Mouse (Mus musculus): ENCODE measurements at regions not wholly inside any gene's neighbourhood (a gene's known extent, or its start where the extent isn't known, plus 50 kb on each side); places are given as distances from the start of the nearest gene placed in this dataset.

GRCm38 (mm10) chr4:153310641-153311040 lies 172.0 kb downstream of the Ajap1 start:
- DNase-seq (ENCODE audit: low read depth, low spot score), result no peak
- H3K27me3 ChIP-seq (ENCODE audit: control insufficient read depth in 1 of 2, insufficient read depth in 2 of 2, low read length in 2 of 2), result no peaks in the 10 kb centered on the region
- H3K27ac ChIP-seq (ENCODE audit: control insufficient read depth, low read depth, low read length), result no peak overlapping the region
- no peaks in the 10 kb centered on the region for H3K36me3 ChIP-seq (ENCODE audit: control insufficient read depth in 1 of 2, insufficient read depth in 2 of 2, low read length in 2 of 2)
- no peak overlapping the region for H3K4me3 ChIP-seq (ENCODE audit: control insufficient read depth in 1 of 2, insufficient read depth in 1 of 2, low read depth in 2 of 2, low read length in 2 of 2)
- no peaks in the 10 kb centered on the region for H3K4me1 ChIP-seq (ENCODE audit: control insufficient read depth in 1 of 2, insufficient read depth in 2 of 2, low read length in 2 of 2)
- no peak overlapping the region for H3K9ac ChIP-seq (ENCODE audit: control insufficient read depth, low read depth, low read length, poor library complexity, severe bottlenecking)
- no peak for TF ChIP-seq TAL1 (IDR thresholded peaks at IDR 0.05; ENCODE audit: low read length)
- TF ChIP-seq USF1 (IDR thresholded peaks at IDR 0.05; ENCODE audit: low read depth, low read length), result no peak
- TF ChIP-seq JUND (IDR thresholded peaks at IDR 0.05; ENCODE audit: low read depth, low read length), result no peak
- no peak for TF ChIP-seq KAT2A (conservative IDR thresholded peaks at IDR 0.05; ENCODE audit: low read depth, low read length)
- no peak for TF ChIP-seq ZMIZ1 (IDR thresholded peaks at IDR 0.05; ENCODE audit: low read depth, low read length)
- TF ChIP-seq CHD1 (IDR thresholded peaks at IDR 0.05; ENCODE audit: low read depth, low read length), result no peak
- TF ChIP-seq MAX (IDR thresholded peaks at IDR 0.05; ENCODE audit: low read length), result no peak
- no peak for TF ChIP-seq MEF2A (IDR thresholded peaks at IDR 0.05; ENCODE audit: extremely low read depth, insufficient replicate concordance, low read depth, low read length, poor library complexity, severe bottlenecking)
- TF ChIP-seq CHD2 (IDR thresholded peaks at IDR 0.05; ENCODE audit: low read length), result no peak
- no peak for TF ChIP-seq TBP (IDR thresholded peaks at IDR 0.05; ENCODE audit: low read depth, low read length)
- no peak for TF ChIP-seq GABPA (IDR thresholded peaks at IDR 0.05; ENCODE audit: low read depth, low read length)
- no peak for TF ChIP-seq UBTF (IDR thresholded peaks at IDR 0.05; ENCODE audit: borderline replicate concordance, insufficient read depth, low read depth, low read length)
- no peak for TF ChIP-seq BHLHE40 (IDR thresholded peaks at IDR 0.05; ENCODE audit: borderline replicate concordance, low read depth, low read length)
- TF ChIP-seq ZC3H11A (IDR thresholded peaks at IDR 0.05; ENCODE audit: low read depth, low read length), result no peak
- TF ChIP-seq GATA1 (IDR thresholded peaks at IDR 0.05; ENCODE audit: low read depth, low read length), result no peak
- TF ChIP-seq MYB (IDR thresholded peaks at IDR 0.05; ENCODE audit: low read depth, low read length), result no peak
- TF ChIP-seq POLR2AphosphoS2 (IDR thresholded peaks at IDR 0.05; ENCODE audit: low read length), result no peak
- TF ChIP-seq MXI1 (IDR thresholded peaks at IDR 0.05; ENCODE audit: low read depth, low read length), result no peak
- no peak for TF ChIP-seq CTCF (IDR thresholded peaks at IDR 0.05 in 2 of 3, conservative IDR thresholded peaks at IDR 0.05 in 1 of 3; ENCODE audit: control insufficient read depth in 1 of 3, insufficient read depth in 1 of 3, low read depth in 2 of 3, low read length in 3 of 3, poor library complexity in 1 of 3, severe bottlenecking in 1 of 3)
- no peak for TF ChIP-seq TCF12 (IDR thresholded peaks at IDR 0.05; ENCODE audit: low read depth, low read length)
- H3K79me2 ChIP-seq (ENCODE audit: control insufficient read depth, insufficient read depth, low read length, poor library complexity), result no peaks in the 10 kb centered on the region
- no peaks in the 10 kb centered on the region for H3K9me3 ChIP-seq (replicated peaks; ENCODE audit: insufficient read depth, low read length)

DNA sequence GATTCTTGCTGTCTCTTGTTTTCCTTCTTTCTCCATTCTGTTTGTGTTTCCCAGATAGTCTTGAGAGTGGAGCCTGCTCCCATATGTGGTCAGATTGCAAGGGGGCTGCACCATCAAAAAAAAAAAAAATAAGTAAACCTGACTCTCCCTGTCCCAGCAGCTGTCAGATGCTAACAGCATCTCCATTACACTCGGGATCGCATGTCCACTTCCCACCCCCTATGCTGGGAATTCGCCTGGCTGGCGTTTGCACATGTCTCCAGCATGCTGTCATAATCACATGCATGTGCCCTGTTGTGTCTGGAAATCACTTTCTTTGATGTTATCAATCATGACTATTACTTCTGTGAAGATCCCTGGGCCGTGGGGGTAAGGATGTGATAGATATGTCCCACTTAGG lies 179.1 kb downstream of the Ajap1 start:
- Histone ChIP-seq H3K4me1 (ENCODE audit: control insufficient read depth in 1 of 2, insufficient read depth in 2 of 2, low read length in 2 of 2) (no peaks in the 10 kb centered on the region), H3K4me3 (ENCODE audit: control insufficient read depth in 1 of 2, insufficient read depth in 1 of 2, low read depth in 2 of 2, low read length in 2 of 2) (no peak overlapping the region), H3K36me3 (ENCODE audit: control insufficient read depth in 1 of 2, insufficient read depth in 2 of 2, low read length in 2 of 2) (no peaks in the 10 kb centered on the region), H3K9me3 (replicated peaks; ENCODE audit: insufficient read depth, low read length) (no peaks in the 10 kb centered on the region), H3K9ac (ENCODE audit: control insufficient read depth, low read depth, low read length, poor library complexity, severe bottlenecking) (no peak overlapping the region), H3K79me2 (ENCODE audit: control insufficient read depth, insufficient read depth, low read length, poor library complexity) (no peaks in the 10 kb centered on the region), H3K27me3 (ENCODE audit: control insufficient read depth in 1 of 2, insufficient read depth in 2 of 2, low read length in 2 of 2) (no peaks in the 10 kb centered on the region), H3K27ac (ENCODE audit: control insufficient read depth, low read depth, low read length) (no peak overlapping the region)
- TF ChIP-seq ZMIZ1 (IDR thresholded peaks at IDR 0.05; ENCODE audit: low read depth, low read length), result no peak
- no peak for TF ChIP-seq BHLHE40 (IDR thresholded peaks at IDR 0.05; ENCODE audit: borderline replicate concordance, low read depth, low read length)
- no peak for TF ChIP-seq UBTF (IDR thresholded peaks at IDR 0.05; ENCODE audit: borderline replicate concordance, insufficient read depth, low read depth, low read length)
- TF ChIP-seq TBP (IDR thresholded peaks at IDR 0.05; ENCODE audit: low read depth, low read length), result no peak
- TF ChIP-seq EP300 (IDR thresholded peaks at IDR 0.05; ENCODE audit: low read depth in 1 of 2, low read length in 2 of 2), result no peak
- TF ChIP-seq MAFK (IDR thresholded peaks at IDR 0.05; ENCODE audit: borderline replicate concordance, low read depth, low read length), result no peak
- TF ChIP-seq E2F4 (IDR thresholded peaks at IDR 0.05; ENCODE audit: borderline replicate concordance, low read depth, low read length), result no peak
- TF ChIP-seq CHD1 (IDR thresholded peaks at IDR 0.05; ENCODE audit: low read depth, low read length), result no peak
- no peak for TF ChIP-seq TAL1 (IDR thresholded peaks at IDR 0.05; ENCODE audit: low read length)
- DNase-seq (ENCODE audit: low read depth, low spot score), result no peak
